Mouse (Mus musculus): ENCODE measurements around the gene Mlx. TPM values are rescaled to one million over a fixed set of nuclear protein-coding genes. Genes with fewer than 3 reads are reported as not detected.

The Mlx gene
- polyA plus RNA-seq, 1 experiment from 2014 or later, result 57.4 TPM

- H3K4me3 ChIP-seq (replicated peaks; ENCODE audit: low read length), result no peak overlapping the region
- no peaks in the 10 kb centered on the region for H3K36me3 ChIP-seq (ENCODE audit: control insufficient read depth, insufficient read depth, low read length)
- no peak overlapping the region for H3K9ac ChIP-seq (ENCODE audit: low read length)
- peaks cover 4% of the 10 kb centered on the region; the same call in 1 of the 2 replicates for H3K4me1 ChIP-seq (ENCODE audit: control insufficient read depth, insufficient read depth, low read length)
- no peak for ATAC-seq (ENCODE audit: insufficient read depth, low FRiP score)
- H3K27me3 ChIP-seq (ENCODE audit: control insufficient read depth, insufficient read depth, low read length), result no peaks in the 10 kb centered on the region
- no peak overlapping the region for H3K4me2 ChIP-seq (ENCODE audit: low read depth, low read length)
- H3K9me3 ChIP-seq (replicated peaks; ENCODE audit: control insufficient read depth, low read length), result no peaks in the 10 kb centered on the region
- no peak overlapping the region for H3K27ac ChIP-seq (ENCODE audit: low read length)
- WGBS, result 78% methylated on average over 13 of the region's 13 CpGs
Observed at GRCm38 (mm10) chr11:101134217-101134865, 47.3 kb downstream of the Mlx start.

- no peaks in the 10 kb centered on the region for H3K9me3 ChIP-seq (replicated peaks; ENCODE audit: control insufficient read depth, low read length)
- no peak overlapping the region for H3K4me3 ChIP-seq (replicated peaks; ENCODE audit: low read length)
- peak overlapping the region; percentile 63; the same call in 1 of the 2 replicates for H3K27ac ChIP-seq (ENCODE audit: low read length)
- H3K4me2 ChIP-seq (ENCODE audit: low read depth, low read length), result no peak overlapping the region
- H3K27me3 ChIP-seq (ENCODE audit: control insufficient read depth, insufficient read depth, low read length), result no peaks in the 10 kb centered on the region
- H3K36me3 ChIP-seq (ENCODE audit: control insufficient read depth, insufficient read depth, low read length), result no peaks in the 10 kb centered on the region
- 75% methylated on average over 7 of the region's 7 CpGs for WGBS
- ATAC-seq (ENCODE audit: insufficient read depth, low FRiP score), result no peak
- peaks cover 8% of the 10 kb centered on the region for H3K4me1 ChIP-seq (ENCODE audit: control insufficient read depth, insufficient read depth, low read length)
- no peak overlapping the region for H3K9ac ChIP-seq (ENCODE audit: low read length)
Observed at GRCm38 (mm10) chr11:101137000-101137399, 49.9 kb downstream of the Mlx start.

GRCm38 (mm10) chr11:101138536-101139181 is 51.6 kb downstream of the Mlx start:
- Histone ChIP-seq H3K27ac (ENCODE audit: low read length) (peak overlapping the region; percentile 85), H3K9me3 (replicated peaks; ENCODE audit: control insufficient read depth, low read length) (no peaks in the 10 kb centered on the region), H3K9ac (ENCODE audit: low read length) (peak overlapping the region; percentile 13; the same call in 1 of the 2 replicates), H3K36me3 (ENCODE audit: control insufficient read depth, insufficient read depth, low read length) (no peaks in the 10 kb centered on the region), H3K4me1 (ENCODE audit: control insufficient read depth, insufficient read depth, low read length) (peaks cover 11% of the 10 kb centered on the region), H3K4me2 (ENCODE audit: low read depth, low read length) (peak overlapping the region; percentile 38), H3K27me3 (ENCODE audit: control insufficient read depth, insufficient read depth, low read length) (no peaks in the 10 kb centered on the region), H3K4me3 (replicated peaks; ENCODE audit: low read length) (peak overlapping the region; percentile 12)
- ATAC-seq (ENCODE audit: insufficient read depth, low FRiP score), result peak; percentile 59; the same call in 1 of the 2 replicates
- whole genome bisulfite sequencing, result 12% methylated on average over 15 of the region's 15 CpGs

- H3K4me2 ChIP-seq (ENCODE audit: low read depth, low read length), result peak overlapping the region; percentile 56
- no peaks in the 10 kb centered on the region for H3K27me3 ChIP-seq (ENCODE audit: control insufficient read depth, insufficient read depth, low read length)
- peak overlapping the region; percentile 44 for H3K9ac ChIP-seq (ENCODE audit: low read length)
- 33% methylated on average over 27 of the region's 27 CpGs for WGBS
- peak overlapping the region; percentile 33 for H3K4me3 ChIP-seq (replicated peaks; ENCODE audit: low read length)
- no peak for ATAC-seq (ENCODE audit: insufficient read depth, low FRiP score)
- H3K36me3 ChIP-seq (ENCODE audit: control insufficient read depth, insufficient read depth, low read length), result no peaks in the 10 kb centered on the region
- no peaks in the 10 kb centered on the region for H3K9me3 ChIP-seq (replicated peaks; ENCODE audit: control insufficient read depth, low read length)
- peak overlapping the region; percentile 47 for H3K27ac ChIP-seq (ENCODE audit: low read length)
- peaks cover 12% of the 10 kb centered on the region for H3K4me1 ChIP-seq (ENCODE audit: control insufficient read depth, insufficient read depth, low read length)
Observed at GRCm38 (mm10) chr11:101140164-101140819, 53.2 kb downstream of the Mlx start.

- Histone ChIP-seq H3K9ac (ENCODE audit: low read length) (no peak overlapping the region), H3K4me3 (replicated peaks; ENCODE audit: low read length) (no peak overlapping the region), H3K4me2 (ENCODE audit: low read depth, low read length) (no peak overlapping the region), H3K4me1 (ENCODE audit: control insufficient read depth, insufficient read depth, low read length) (peaks cover 12% of the 10 kb centered on the region), H3K27me3 (ENCODE audit: control insufficient read depth, insufficient read depth, low read length) (no peaks in the 10 kb centered on the region), H3K9me3 (replicated peaks; ENCODE audit: control insufficient read depth, low read length) (no peaks in the 10 kb centered on the region), H3K27ac (ENCODE audit: low read length) (no peak overlapping the region), H3K36me3 (ENCODE audit: control insufficient read depth, insufficient read depth, low read length) (no peaks in the 10 kb centered on the region)
- no peak for ATAC-seq (ENCODE audit: insufficient read depth, low FRiP score)
- WGBS, result 83% methylated on average over 8 of the region's 8 CpGs
Observed at GRCm38 (mm10) chr11:101141088-101141487, 54.0 kb downstream of the Mlx start.

Small RNA genes within 50 kb of the gene (microRNA-seq; reads per million reads assigned to microRNA genes)
- not detected for gene Gm27626

Other genes starting within 250 kb of the Mlx start
- 26.2 and 27.4 TPM in 2 replicates for gene Stat5b, start 236.6 kb upstream of the Mlx start, polyA plus RNA-seq (2015; fragmentation: Nextera tagmentation; extraction: Ambion mirVana)
- 12.0 and 14.0 TPM in 2 replicates for gene Stat5a, start 227.9 kb upstream of the Mlx start, polyA plus RNA-seq (2015; fragmentation: Nextera tagmentation; extraction: Ambion mirVana)
- 47.2 and 56.1 TPM in 2 replicates for gene Stat3, start 147.7 kb upstream of the Mlx start, polyA plus RNA-seq (2015; fragmentation: Nextera tagmentation; extraction: Ambion mirVana)
- 381 and 403 TPM in 2 replicates for gene Cavin1, start 116.4 kb upstream of the Mlx start, polyA plus RNA-seq (2015; fragmentation: Nextera tagmentation; extraction: Ambion mirVana)
- 47.8 and 50.5 TPM in 2 replicates for gene Atp6v0a1, start 77.8 kb upstream of the Mlx start, polyA plus RNA-seq (2015; fragmentation: Nextera tagmentation; extraction: Ambion mirVana)
- 17.0 and 17.2 TPM in 2 replicates for gene Naglu, start 17.3 kb upstream of the Mlx start, polyA plus RNA-seq (2015; fragmentation: Nextera tagmentation; extraction: Ambion mirVana)
- gene Hsd17b1, start 8.9 kb upstream of the Mlx start, polyA plus RNA-seq (2015; fragmentation: Nextera tagmentation; extraction: Ambion mirVana), result 0.30 TPM in 1 of 2 replicates, not detected in the other
- gene Coasy, start 4.7 kb upstream of the Mlx start, polyA plus RNA-seq (2015; fragmentation: Nextera tagmentation; extraction: Ambion mirVana), result 38.9 and 41.8 TPM in 2 replicates
- 21.4 and 23.4 TPM in 2 replicates for gene Psmc3ip, start 8.2 kb downstream of the Mlx start, polyA plus RNA-seq (2015; fragmentation: Nextera tagmentation; extraction: Ambion mirVana)
- 18.7 and 20.1 TPM in 2 replicates for gene Retreg3, start 32.6 kb downstream of the Mlx start, polyA plus RNA-seq (2015; fragmentation: Nextera tagmentation; extraction: Ambion mirVana)
- gene Tubg1, start 32.7 kb downstream of the Mlx start, polyA plus RNA-seq (2015; fragmentation: Nextera tagmentation; extraction: Ambion mirVana), result 63.0 and 63.5 TPM in 2 replicates
- gene Tubg2, start 68.6 kb downstream of the Mlx start, polyA plus RNA-seq (2015; fragmentation: Nextera tagmentation; extraction: Ambion mirVana), result 3.9 and 4.6 TPM in 2 replicates
- 2.3 and 2.6 TPM in 2 replicates for gene Cntnap1, start 83.2 kb downstream of the Mlx start, polyA plus RNA-seq (2015; fragmentation: Nextera tagmentation; extraction: Ambion mirVana)
- gene Plekhh3, start 84.1 kb downstream of the Mlx start, polyA plus RNA-seq (2015; fragmentation: Nextera tagmentation; extraction: Ambion mirVana), result 17.6 and 18.7 TPM in 2 replicates
- 0.26 and 0.43 TPM in 2 replicates for gene Ccr10, start 88.2 kb downstream of the Mlx start, polyA plus RNA-seq (2015; fragmentation: Nextera tagmentation; extraction: Ambion mirVana)
- gene Ezh1, start 139.2 kb downstream of the Mlx start, polyA plus RNA-seq (2015; fragmentation: Nextera tagmentation; extraction: Ambion mirVana), result 18.5 and 21.8 TPM in 2 replicates
- 95.8 and 106 TPM in 2 replicates for gene Ramp2, start 158.8 kb downstream of the Mlx start, polyA plus RNA-seq (2015; fragmentation: Nextera tagmentation; extraction: Ambion mirVana)
- gene Vps25, start 166.4 kb downstream of the Mlx start, polyA plus RNA-seq (2015; fragmentation: Nextera tagmentation; extraction: Ambion mirVana), result 133 and 141 TPM in 2 replicates
- gene Wnk4, start 173.3 kb downstream of the Mlx start, polyA plus RNA-seq (2015; fragmentation: Nextera tagmentation; extraction: Ambion mirVana), result 23.5 and 28.0 TPM in 2 replicates
- 0.70 and 1.2 TPM in 2 replicates for gene Cntd1, start 191.7 kb downstream of the Mlx start, polyA plus RNA-seq (2015; fragmentation: Nextera tagmentation; extraction: Ambion mirVana)
- gene Coa3, start 191.8 kb downstream of the Mlx start, polyA plus RNA-seq (2015; fragmentation: Nextera tagmentation; extraction: Ambion mirVana), result 194 and 197 TPM in 2 replicates
- 143 and 147 TPM in 2 replicates for gene Becn1, start 215.0 kb downstream of the Mlx start, polyA plus RNA-seq (2015; fragmentation: Nextera tagmentation; extraction: Ambion mirVana)
- 98.2 and 107 TPM in 2 replicates for gene Psme3, start 228.9 kb downstream of the Mlx start, polyA plus RNA-seq (2015; fragmentation: Nextera tagmentation; extraction: Ambion mirVana)
- gene Aoc2, start 237.8 kb downstream of the Mlx start, polyA plus RNA-seq (2015; fragmentation: Nextera tagmentation; extraction: Ambion mirVana), result 0.97 and 1.4 TPM in 2 replicates
- 3.5 TPM in 2 replicates for gene Aoc3, start 243.3 kb downstream of the Mlx start, polyA plus RNA-seq (2015; fragmentation: Nextera tagmentation; extraction: Ambion mirVana)